ENCODE assay signal across 14 mouse cellular contexts in the genomic region with DNA sequence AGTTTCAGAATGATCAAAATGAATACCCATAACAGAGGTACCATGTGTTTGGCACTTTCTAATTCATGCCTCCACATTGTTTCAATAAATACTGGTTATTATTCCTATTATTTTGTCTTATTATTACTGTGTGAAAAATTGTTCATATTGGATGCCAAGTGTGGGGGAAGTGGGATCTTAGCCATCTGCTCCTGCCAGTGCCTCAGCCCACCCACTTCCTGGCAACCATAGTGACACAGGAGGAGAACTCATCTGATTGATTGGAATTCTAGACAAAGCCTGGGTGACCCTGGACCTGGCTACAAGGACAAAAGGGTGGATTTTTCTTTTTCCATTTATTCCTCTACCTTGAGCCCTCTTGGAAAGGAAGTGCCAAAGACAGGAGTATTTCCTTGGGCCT.
DNase-seq lines count a peak whose midpoint lies in the region; ATAC-seq and TF ChIP-seq lines count a peak whose summit lies in the region.
"Had no signal": no experiment of that assay in that cellular context is flagged by ENCODE, and none has a peak within 500 bp of the region (broad histone marks: within the 10 kb centered on the region; RNA-seq: fewer than 3 reads in every experiment).

No protein-coding gene starts in this region.

- no peak for DNase-seq in frontal cortex, postnatal 14 days (ENCODE audit: low spot score in 2 of 2)
- peak; percentile 56 for DNase-seq in Muller cell, postnatal 12 days (ENCODE audit: inconsistent ontology term)
- peak; percentile 37 for DNase-seq in brain, embryonic 14.5 days (ENCODE audit: low read depth)
- DNase-seq in layer of hippocampus, postnatal 14 days (ENCODE audit: low spot score in 2 of 2) = peak; percentile 60 to 87
- DNase-seq in ovary, adult 18-20 months (ENCODE audit: low spot score) = no peak
- no peak for DNase-seq in testis, postnatal 10 days (ENCODE audit: low spot score)
- DNase-seq: cerebellum, adult 18-20 months; heart, adult 11 months; kidney, adult 8-10 months; midbrain, embryonic 14.5 days; thymus, postnatal 4 days had no signal

- 0 out of 2 replicates have a peak, but pooled peaks have one; percentile 7 for ATAC-seq in frontal cortex, adult (ENCODE audit: low TSS enrichment)
- no peak for ATAC-seq in megakaryocyte, adult 5-6 weeks (ENCODE audit: poor library complexity, severe bottlenecking)
- ATAC-seq: inflammation-experienced regulatory T-cells, adult 6 months had no signal

- no peak for TF ChIP-seq CTCF in brain, embryonic 14.5 days (IDR thresholded peaks at IDR 0.05; ENCODE audit: borderline replicate concordance, extremely low read depth, insufficient read depth, insufficient read length)

- TF ChIP-seq POLR2A in brain, embryonic 14.5 days (IDR thresholded peaks at IDR 0.05; ENCODE audit: borderline replicate concordance, extremely low read depth, insufficient read depth, insufficient read length, poor library complexity, severe bottlenecking) = no peak

Comparison
In these comparisons a context has a peak if more than half of its experiments do, and no peak if none do; other contexts are left out.
1. DNase-seq: peak in Muller cell, postnatal 12 days (single experiment), brain, embryonic 14.5 days (single experiment) and layer of hippocampus, postnatal 14 days (2 of 2); none in frontal cortex, postnatal 14 days (0 of 2), ovary, adult 18-20 months (single experiment) and testis, postnatal 10 days (single experiment).